Mouse (Mus musculus): ENCODE results near the gene Tiam2.

DNA sequence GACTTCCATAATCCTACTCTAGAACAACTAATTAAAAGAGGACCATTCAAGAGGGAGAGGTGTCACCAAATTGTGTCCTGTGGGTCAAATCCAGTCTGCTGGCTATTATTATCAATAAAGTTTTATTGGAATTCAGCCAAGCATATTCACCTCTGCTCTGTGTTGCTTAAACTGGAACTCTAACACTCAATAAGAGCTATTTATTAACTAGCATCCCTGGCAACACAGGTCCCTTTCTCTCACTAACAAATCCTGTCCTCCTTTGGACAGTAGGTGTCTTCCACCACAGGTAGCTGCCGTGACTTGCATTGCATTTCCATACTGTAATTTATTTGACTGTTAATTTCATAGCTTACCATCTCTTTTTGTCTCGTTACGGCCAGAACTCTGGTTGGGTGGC lies 169.7 kb downstream of the Tiam2 start:
- TF ChIP-seq CTCF (IDR thresholded peaks at IDR 0.05; ENCODE audit: insufficient read depth, low read depth, low read length): no peak
- no peak for TF ChIP-seq POLR2A (IDR thresholded peaks at IDR 0.05; ENCODE audit: insufficient read depth, low read depth, low read length)

All from olfactory bulb, adult 2 months (tissue).